Mouse (Mus musculus): ENCODE measurements at regions not wholly inside any gene's neighbourhood (a gene's known extent, or its start where the extent isn't known, plus 50 kb on each side); places are given as distances from the start of the nearest gene placed in this dataset.
"Not testable (repeated sequence)": the region's sequence is repeated elsewhere in the genome, so short reads cannot be mapped to it uniquely, and the experiment has no call there.

GRCm38 (mm10) chr12:107151089-107151488 lies 337.3 kb upstream of the 3110018I06Rik start:
- no peak for DNase-seq (ENCODE audit: low read depth, low spot score)

- DNase-seq (ENCODE audit: low read depth, low spot score) = no peak
These were observed 333.8 kb upstream of the 3110018I06Rik start for GRCm38 (mm10) chr12:107154668-107155067.

DNA sequence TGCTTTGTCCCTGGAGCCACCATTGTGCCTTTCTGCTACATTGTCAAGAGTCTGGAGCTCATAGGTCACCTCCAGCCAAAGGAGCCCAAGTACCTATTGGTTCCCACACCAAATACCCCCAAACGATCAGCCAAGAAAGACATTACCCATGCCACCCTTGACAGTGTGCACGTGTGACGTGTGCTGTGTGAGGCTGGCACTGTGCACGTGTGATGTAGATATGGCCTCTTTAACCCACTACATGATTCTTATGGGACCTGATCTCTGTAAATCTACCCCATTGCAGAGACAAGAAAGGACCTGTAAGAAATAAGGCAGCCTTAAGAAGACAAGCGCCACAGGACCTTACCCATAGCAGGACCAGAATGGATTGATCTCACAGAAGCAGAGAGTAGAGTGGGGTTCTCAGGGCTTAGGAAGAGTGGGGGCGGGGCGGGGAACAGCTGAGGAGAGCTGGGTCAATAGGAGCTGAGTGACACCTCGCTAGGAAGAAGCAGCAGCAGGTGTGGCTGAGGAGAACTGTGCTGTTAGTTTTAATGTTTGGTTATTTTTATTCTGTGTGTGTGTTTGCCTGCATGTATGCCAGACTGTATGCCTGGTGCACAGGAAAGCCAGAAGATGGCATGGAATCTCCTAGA lies 331.5 kb upstream of the 3110018I06Rik start:
- no peak for DNase-seq (ENCODE audit: low read depth, low spot score)

DNA sequence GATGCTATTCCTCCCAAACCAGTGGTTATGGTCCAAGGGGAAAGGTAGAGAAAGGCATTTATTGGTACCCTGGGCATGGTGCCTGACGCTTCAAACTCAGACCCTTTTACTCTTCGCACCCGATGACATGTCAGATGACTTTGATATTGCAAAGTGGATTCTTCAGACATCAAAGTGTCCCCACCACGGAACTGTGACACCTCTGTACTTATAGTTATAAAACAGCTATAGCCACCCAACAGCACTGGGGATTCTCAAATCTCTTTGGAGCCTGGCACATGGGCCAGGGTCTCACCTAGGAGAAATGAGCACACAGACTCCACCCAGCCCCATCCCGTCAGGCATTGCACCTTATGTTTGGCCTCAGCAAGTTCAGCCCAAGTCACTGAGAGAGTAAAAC lies 329.3 kb upstream of the 3110018I06Rik start:
- no peak for DNase-seq (ENCODE audit: low read depth, low spot score)

GRCm38 (mm10) chr12:107160137-107160536 lies 328.3 kb upstream of the 3110018I06Rik start:
- DNase-seq (ENCODE audit: low read depth, low spot score) = no peak

- DNase-seq (ENCODE audit: low read depth, low spot score) = no peak
These were observed 327.8 kb upstream of the 3110018I06Rik start for GRCm38 (mm10) chr12:107160628-107161027.

GRCm38 (mm10) chr12:107170926-107171325 lies 317.5 kb upstream of the 3110018I06Rik start:
- DNase-seq (ENCODE audit: low read depth, low spot score) = no peak

DNA sequence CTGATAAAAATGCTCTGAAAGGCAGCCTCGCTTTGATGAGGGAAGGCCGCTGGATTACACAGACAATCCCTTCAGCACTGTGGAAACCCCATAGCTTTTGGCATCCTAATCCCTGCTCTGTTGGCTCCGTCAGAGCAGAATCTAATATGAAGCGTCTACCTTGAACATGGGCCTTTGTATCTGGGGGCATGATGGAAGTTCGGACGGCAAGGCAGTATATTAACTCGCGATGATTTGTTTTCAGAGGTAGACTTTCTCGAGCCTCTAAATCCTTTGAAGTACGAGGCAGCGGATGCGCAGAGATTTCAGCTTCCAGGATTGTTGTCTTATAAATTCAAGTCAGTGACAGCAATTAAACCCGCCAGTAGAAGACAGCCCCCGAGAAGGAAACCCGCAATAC lies 316.8 kb upstream of the 3110018I06Rik start:
- DNase-seq (ENCODE audit: low read depth, low spot score) = no peak

- no peak for DNase-seq (ENCODE audit: low read depth, low spot score)
These were observed 309.8 kb upstream of the 3110018I06Rik start for GRCm38 (mm10) chr12:107178676-107179075.

DNA sequence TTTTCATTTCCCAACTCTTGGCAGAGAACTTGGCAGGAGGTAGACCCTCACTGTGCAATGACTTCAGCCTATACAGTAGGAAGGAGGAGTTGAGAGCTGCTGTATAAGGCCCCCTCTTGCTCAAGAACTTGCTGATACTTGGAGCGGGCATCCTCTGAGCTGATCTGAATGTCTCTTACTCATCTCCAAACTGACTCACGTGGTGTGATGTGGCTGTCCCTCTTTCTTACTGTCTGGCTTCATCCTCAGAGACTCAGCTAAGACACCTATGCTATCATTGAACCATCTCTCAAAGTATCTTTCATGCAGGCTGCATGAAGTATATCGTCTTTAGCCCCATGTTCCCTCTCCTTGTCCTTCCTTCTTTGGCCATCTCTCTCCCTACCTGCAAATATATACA lies 307.9 kb upstream of the 3110018I06Rik start:
- DNase-seq (ENCODE audit: low read depth, low spot score) = no peak

DNA sequence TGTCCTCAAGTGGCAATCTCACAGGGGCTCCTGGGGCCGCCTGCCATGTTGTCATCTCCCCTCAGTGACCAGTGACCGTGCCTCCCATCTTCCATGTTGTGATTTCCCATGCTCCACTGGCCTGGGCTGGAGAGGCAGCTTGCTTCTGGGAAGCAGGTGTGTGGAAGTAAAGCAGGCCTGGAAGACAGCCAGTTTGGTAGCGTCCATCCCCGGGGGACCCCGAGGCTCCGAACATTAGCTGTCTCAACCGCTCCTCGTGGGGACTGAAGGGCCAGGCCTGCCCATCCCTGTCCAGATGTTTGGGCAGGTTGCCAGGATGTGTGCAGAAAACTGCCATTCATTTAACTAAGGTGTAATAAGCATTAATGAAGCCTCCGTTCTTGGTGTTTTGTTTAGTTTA lies 307.1 kb upstream of the 3110018I06Rik start:
- no peak for DNase-seq (ENCODE audit: low read depth, low spot score)

GRCm38 (mm10) chr12:107182091-107182655 lies 306.3 kb upstream of the 3110018I06Rik start:
- no peak for DNase-seq (ENCODE audit: low read depth, low spot score)

GRCm38 (mm10) chr12:107183283-107183682 lies 305.1 kb upstream of the 3110018I06Rik start:
- DNase-seq (ENCODE audit: low read depth, low spot score) = no peak

DNA sequence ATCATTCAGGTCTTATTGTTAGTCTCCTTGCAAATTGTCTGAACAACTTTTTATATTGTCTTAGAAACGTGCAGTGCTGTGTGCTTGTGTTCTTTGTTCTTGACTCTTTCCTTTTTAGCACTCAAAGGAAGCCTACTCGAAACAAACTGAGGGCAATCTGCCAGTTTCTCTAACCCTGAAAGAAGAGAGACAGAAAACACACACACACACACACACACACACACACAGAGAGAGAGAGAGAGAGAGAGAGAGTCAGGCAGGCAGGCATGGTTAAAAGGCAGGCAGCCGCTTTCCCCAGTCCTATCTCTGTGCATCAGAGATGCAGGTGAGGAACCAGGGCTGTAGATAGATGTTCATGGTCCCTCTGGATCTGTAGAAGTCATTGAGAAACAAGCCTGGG lies 304.0 kb upstream of the 3110018I06Rik start:
- no peak for DNase-seq (ENCODE audit: low read depth, low spot score)

DNA sequence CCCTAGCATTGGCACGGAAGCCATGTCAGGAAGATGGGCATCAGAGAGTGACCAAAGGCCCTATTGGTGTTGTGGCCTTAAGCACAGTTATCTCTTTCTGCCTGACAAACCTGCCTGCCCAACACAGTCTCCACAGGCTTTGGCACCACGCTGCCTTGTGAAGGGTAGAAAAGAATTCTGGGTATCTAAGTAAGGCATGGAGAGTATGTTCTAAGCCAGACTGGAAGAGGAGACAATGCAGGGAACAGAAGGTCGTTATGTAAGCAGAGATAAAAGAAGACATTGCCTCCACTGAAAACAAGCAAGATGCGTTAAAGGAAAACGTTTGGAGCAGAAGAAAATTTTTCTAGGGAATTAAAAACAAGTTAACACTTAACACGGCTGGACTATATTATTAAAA lies 302.1 kb upstream of the 3110018I06Rik start:
- DNase-seq (ENCODE audit: low read depth, low spot score) = no peak

GRCm38 (mm10) chr12:107188055-107188454 lies 300.4 kb upstream of the 3110018I06Rik start:
- no peak for DNase-seq (ENCODE audit: low read depth, low spot score)

DNA sequence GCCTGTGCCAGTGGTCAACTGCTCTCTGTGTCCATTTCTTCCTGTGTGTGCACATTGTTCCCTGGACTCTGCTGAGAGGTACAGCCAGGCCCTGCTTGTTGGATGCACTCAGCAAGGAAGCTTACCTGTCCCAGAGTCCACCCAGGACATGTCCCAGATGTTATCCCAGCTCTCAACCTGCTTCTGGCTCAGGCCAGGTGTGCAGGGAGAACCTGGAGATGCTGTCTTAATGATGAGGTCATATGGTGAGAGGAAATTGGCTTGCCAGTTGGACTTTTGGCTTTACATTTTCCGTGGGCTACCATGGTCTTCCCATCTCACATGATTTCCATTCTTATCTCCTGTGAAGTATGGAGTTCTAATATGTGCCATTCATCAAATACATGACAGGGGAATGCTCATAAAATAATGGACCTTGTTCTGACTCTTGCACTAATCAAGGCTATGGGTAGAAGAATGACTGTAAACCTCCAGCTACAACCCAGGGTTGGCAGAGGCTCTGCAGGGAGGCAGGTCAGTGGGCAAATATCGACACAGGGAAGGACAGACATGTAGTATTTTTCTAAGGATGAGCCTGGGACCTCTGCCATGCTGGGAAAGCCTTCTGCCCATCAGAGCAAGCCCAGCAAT lies 289.9 kb upstream of the 3110018I06Rik start:
- no peak for DNase-seq (ENCODE audit: low read depth, low spot score)

DNA sequence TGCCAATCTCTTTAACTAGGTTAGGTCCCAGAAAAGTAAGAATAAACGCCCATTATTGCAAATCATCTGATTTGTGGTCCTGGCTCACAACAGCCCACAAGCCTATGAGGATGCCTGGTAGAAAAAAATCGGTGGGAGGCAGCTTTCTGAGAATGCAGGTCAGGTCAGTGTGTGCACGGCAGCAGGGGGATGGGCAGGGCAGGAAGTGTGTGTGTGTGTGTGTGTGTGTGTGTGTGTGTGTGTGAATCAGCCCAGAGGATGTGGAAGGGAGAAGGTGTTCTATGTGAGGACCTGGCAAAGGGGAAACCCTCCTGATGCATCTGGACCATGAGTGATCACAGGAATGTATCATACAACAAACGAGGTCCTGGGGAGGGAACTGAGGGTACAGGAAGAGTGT lies 287.5 kb upstream of the 3110018I06Rik start:
- DNase-seq (ENCODE audit: low read depth, low spot score) = no peak

- DNase-seq (ENCODE audit: low read depth, low spot score) = not testable (repeated sequence)
These were observed 279.6 kb upstream of the 3110018I06Rik start for GRCm38 (mm10) chr12:107208826-107209225.

DNA sequence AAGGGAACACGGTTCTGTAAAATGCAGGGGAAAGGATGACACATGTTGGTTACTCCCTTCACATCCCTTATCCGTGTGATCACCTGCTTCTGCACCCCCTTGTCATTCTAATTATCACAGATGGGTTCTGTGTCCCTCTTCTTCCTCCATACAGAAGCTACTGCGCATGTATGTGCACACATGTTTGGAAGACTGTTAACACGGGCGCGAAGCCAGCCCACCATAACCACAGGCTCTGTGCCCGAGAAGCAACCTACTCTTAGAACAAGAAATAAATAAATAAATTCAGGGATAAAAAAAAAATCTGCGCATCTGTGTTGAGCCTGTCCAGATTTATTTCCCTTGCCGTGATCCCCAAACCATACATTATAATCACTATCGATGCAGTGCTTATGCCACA lies 275.6 kb upstream of the 3110018I06Rik start:
- no peak for DNase-seq (ENCODE audit: low read depth, low spot score)

GRCm38 (mm10) chr12:107216119-107216518 lies 272.3 kb upstream of the 3110018I06Rik start:
- DNase-seq (ENCODE audit: low read depth, low spot score) = no peak

DNA sequence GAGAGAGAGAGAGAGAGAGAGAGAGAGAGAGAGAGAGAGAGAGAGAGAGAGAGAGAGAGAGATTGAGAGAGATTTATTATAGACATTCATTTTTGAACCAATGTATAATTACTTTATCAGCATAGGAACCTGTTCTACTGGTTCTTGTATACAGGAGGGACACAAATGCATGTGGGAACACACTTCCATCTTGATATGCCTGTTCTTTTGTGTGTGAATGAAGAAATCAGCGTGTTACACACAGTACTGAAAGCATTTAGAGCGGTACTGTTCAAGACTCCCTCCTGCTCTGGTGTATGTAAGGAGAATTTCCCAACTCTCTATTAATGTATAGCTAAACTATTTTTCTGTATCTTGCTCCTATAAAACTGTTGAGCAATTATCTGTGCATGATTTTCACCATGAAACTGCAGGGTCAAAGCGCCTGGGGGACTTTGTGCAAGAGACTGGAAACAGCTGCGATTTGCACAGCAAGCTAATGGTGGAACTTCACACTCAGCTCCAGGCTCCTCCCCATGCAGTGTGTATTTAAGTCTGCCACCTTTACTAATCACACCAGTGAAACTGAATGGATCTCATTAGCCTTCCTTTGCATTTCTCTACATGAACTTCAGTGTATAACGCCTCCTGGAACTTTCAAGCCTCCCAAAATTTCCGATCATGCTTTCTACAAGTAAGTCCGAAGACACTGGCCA lies 267.0 kb upstream of the 3110018I06Rik start:
- DNase-seq (ENCODE audit: low read depth, low spot score) = no peak

- no peak for DNase-seq (ENCODE audit: low read depth, low spot score)
These were observed 266.3 kb upstream of the 3110018I06Rik start for GRCm38 (mm10) chr12:107222106-107222505.

All from embryo, embryonic 11.5 days (tissue).